Mouse (Mus musculus) frontal cortex, postnatal 36 days (tissue): ENCODE measurements at regions not wholly inside any gene's neighbourhood (a gene's known extent, or its start where the extent isn't known, plus 50 kb on each side); places are given as distances from the start of the nearest gene placed in this dataset.

Experiments
- DNase-seq, 2 experiments: peaks; one replicate each; pipeline ENCODE4 v3.0.0; 2022; ENCODE audit warnings: low spot score in 2 of 2

DNA sequence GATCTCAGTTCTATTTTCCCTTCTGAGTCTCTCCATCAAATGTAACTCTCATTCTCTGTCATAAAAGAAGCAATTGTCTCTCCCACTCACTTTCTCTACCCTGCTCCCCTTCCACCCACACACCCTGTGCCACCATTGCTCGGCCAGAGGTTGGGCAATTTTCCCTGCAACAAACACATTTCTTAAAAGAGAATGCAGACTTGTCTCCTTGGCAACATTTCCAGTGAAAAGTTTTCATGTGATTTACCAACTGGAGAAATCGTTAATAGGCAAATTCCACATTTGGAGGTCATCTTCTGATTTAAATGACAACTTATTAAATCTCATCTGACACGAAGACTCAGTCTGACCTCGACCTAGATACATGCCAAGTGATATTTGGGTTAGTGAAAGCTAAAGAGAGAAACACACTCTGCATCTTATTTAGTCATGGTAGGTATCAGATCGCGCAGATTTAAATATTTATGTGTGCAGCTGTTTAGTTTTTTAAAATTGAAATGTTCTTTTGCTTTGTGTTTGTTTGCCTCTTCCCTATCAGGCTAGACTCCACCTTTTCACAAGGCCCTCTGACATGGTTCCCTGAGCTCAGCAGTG, 568.1 kb downstream of the 1190002N15Rik start:
- no peak for DNase-seq

DNA sequence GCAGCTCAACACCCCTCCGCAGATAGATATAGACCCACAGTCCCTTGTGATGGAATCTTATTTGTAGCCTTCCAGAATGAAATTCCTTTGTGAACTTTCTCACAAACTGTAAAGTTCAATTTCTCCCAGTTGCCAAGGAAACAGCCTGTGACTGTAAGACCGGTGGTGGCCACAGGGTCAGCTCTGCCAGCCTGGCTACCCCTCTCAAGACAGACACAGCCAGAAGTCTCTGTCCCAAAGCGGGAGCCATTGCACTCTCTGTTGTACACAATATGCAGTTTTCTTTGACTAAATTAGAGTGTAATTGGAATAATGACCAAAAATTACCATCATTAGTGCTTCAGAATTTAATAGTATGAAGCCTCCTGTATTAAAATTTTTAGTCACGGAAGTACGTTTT, 568.8 kb downstream of the 1190002N15Rik start:
- no peak for DNase-seq

DNA sequence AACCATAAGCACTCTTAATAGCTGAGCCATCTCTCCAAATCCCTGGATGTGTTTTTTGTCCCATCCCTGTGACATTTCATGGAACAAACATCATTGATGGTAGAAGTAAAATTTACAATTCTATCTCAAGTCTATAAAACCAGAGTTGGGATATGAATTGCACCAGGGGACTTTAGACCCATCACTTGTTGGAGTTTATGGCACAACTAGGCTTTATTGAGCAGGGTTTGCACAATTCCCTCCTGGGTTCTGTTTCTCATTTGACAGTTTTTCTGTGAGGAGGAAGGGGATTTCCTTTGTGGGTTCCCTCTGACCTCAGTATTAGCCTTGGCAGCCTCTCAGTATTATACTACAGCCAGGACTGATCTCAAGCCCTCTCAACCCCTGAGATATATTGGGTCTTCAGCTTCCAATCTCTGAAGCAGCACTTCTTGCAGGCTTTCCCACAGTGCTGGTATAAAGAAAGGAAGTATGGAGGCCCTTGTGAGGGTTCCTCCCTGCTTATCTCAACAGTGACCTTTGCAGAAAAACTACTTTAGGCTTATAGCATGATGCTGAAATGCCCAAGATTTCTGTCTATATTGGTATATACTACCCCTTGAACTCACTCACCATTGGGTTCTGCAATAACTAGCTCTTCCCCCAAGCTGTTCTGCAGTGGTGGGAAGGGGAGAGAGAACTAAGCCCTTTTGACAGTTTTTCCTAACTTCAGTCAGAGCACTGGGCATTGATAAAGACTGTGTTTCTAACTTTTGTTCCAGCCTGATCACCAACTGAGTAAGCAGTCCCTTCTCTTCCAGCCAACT, 582.4 kb downstream of the 1190002N15Rik start:
- DNase-seq = no peak

DNA sequence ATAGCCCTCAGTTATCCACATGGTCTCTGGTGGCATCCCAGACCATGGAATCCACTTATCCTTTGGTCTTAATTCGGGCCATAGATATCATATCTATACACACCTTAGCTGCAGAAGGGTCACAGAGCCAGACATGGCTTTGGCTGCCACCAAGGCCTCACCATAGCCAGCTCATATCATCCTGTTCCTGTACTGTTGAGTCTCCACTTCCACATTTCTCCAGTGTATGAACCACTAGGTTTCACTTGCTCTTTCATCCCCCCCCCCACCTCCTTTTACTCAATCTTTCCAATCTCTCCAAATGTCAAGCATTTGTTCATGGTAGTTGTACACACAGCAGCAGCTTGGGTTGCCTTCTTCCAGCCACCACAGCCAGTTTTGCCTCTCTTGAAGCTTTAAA, 589.2 kb downstream of the 1190002N15Rik start:
- no peak for DNase-seq

DNA sequence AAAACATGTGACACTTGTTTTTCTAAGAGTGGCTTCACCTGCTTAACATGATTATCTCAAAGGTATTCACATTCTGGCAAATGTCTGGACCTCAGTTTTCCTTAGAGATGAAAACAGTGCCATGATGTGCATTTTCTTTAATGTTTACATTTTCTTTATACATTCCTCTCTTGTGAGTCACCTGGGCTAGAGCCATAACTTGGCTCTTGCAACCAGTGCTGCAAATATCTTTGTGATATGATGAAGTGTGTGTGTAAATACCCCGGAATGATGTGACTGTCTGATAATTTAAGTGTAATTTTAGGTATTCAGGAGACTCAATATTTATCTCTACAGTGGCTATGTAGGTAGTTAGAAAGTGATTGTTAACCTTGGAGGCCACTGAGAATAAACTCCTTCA, 590.8 kb downstream of the 1190002N15Rik start:
- no peak for DNase-seq

DNA sequence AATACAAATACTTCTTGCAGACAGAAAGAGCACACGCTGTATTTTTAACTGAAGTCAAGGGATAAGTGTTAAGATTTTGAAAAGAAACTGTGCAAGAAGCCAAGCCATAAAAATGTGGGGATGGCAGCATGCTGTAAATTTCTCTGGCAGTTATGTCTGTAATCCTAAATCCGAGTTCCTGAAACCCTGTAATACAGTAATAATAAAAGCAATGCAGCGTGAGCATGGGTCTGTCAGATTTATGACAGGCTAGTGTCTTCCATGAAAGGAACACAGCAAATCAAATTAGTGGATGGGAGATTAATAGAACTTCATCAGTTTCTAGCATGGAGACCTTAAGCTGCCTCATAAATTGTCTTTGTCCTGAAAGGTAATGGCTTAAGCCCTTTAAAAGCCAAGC, 597.7 kb downstream of the 1190002N15Rik start:
- no peak for DNase-seq

DNA sequence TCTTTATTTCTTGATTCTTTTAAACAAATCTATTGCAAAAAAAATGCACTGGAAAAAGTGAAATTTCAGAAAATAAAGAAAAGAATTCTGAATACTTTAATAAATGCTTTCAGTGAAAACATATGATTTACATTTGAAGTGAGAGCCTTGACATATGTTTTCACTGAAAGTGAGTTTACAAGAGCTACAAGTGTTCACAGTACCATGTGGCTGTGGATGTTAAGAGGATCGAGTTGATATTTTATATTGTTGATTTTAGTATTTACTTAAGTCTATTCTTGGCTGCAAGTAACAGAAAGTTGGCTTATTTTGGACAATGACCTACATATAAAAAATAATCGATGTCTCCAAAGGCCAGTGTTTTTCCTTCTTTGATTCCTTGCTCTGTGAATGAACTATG, 607.2 kb downstream of the 1190002N15Rik start:
- no peak for DNase-seq

DNA sequence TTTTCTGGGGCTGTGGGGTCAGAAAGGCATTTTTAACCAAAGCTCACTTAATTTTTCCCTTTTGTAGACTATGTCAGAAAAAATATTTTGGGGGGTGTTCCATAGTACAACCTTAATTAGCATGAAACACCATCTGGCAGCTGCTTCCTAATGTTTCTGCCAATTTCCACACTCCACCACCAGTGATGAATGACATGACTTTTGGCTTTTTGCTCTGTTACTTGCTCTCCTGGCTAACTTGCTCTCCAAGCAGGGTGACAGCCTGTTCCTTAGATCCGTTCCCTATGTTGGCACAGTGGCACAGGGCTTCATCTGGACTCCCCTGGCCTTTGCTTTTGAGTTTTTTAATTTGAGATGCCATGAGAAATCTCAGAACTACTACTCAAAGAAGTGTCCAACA, 648.6 kb downstream of the 1190002N15Rik start:
- no peak for DNase-seq

DNA sequence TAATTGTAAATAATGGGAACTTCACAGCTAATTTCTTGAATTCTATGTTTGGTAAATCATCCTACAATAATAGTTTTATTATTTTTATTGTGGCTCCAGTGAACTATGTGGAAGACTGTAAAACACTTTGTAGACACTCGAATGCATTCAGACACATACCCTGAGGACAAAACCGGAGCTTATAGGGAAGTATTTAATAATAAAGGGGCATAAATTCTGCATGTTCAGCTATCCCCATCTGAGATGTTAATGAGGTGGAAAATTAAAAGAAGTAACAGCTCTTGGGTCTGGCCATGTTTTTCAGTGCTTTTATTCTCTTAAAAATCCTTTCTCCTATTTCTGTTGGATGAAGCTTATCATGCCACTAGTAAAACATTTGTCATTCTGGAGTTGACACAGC, 657.8 kb downstream of the 1190002N15Rik start:
- no peak for DNase-seq

DNA sequence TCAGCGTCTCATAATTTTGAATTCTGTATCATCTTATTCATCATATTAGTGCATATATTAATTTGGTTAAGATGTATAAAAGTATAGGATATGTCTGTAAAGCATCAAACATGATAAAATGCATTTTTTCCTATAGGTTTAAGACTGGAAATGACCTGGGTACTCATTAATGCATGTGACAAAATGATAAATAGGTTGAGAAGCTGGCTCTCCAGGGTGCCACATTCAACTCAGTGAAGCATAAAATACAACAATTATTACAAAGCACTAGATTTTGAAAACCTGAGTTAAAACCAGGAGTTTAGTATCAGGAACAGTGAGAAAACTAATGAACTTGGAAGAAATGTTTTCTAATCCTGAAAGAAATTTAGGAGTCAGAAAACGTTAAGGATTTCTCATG, 658.3 kb downstream of the 1190002N15Rik start:
- DNase-seq = no peak

DNA sequence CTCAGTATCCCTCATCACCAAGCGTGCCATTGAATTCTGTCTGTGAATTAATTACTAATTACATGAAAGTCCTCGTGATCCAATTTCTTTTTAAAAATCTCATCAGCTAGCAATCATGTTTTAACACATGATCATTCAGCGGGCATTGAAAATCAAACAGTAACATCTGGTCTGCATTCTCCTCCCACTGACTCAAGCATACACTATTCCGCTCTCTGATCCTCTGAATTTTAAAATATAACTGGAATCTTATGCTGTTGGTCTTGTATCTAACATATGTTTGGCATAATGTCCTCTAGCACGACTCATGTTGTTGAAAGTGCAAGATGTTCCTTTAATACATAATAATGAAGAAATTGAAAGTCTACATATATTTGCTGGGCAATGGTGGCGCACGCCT, 667.1 kb downstream of the 1190002N15Rik start:
- no peak for DNase-seq

DNA sequence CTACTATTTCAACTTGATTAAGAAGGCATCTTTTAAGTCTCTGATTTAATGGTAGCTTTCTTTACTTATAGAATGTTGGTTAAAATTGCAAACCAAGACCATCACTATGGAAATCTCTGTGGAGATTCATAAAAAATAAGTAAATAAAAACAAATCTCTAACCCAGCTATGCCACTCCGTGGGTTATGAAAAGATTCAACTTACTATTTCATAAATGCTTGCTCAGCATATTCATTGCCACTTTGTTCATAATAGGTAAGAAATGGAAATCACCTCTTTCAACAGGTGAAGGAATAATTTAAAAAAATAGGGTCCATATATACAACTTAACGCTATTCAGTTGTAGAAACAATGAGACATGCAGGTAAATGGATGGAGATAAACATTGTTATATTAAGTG, 679.9 kb downstream of the 1190002N15Rik start:
- no peak for DNase-seq

DNA sequence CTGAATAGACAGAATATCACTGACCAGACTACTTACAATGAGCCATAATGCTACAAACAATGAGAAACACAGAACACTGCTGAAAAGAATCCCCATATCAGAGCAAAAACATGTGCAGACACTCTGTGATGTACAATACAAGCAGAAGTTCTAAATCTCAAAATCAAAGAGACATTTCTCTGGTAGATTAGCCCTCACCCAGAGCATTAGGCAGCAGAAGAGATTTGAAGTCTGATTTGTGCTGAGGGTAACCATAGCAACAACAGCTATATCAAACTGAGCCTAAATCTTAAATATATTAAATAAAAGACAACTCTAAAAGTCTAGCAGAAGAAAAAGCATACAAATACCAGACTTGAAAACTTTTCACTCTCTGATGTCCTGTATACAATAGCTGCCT, 691.5 kb downstream of the 1190002N15Rik start:
- no peak for DNase-seq

DNA sequence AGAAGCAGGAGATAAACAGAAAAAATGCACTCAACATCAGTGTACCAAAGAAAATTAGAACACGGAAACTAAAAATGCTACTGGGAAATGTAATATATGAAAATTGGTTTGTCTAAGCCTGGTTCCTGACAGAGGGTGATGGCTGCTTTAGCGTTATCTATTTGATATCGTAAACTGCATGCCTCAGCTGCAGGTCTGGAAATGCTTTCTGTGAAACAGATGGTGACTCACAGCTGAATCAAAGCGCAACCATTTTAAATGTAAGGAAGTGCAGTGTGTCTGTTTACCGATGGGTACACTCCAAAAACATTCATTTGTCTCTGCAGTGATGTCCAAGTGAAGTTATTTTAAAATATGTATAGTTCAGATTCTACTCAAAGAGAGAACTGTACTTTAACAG, 694.0 kb downstream of the 1190002N15Rik start:
- DNase-seq = peak in 1 of 2 experiments; percentile 4
